Mouse (Mus musculus) mouse trophoblast stem cell (cell line): ENCODE measurements at regions not wholly inside any gene's neighbourhood (a gene's known extent, or its start where the extent isn't known, plus 50 kb on each side); places are given as distances from the start of the nearest gene placed in this dataset.

Experiments used
- in situ Hi-C, 2 experiments: fragments of 300-500 bp; cut with MseI, MboI; formaldehyde crosslinking; loops; 2 replicates in 1 of 2; 3 replicates in 1 of 2; pipeline ENCODE4 v1.15.1; 2025

DNA sequence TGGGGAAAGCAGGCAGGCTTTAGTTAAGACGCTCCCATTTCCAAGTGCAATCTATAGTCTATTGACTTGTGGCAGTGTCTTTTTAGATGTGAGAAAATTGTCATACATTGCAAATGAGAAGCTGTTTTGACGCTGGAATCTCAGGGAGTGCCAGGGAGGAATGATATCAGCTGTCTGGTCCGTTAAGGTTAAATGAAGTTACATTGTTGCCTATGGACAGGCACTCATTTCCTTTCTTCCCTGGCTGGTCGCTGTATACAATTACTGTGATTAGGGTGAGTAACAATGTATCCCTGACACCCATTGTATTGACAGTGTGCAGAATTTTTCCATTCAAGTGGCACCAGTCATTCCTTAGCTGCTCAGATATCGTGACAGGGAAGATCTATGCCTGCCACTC is 168.3 kb downstream of the Gpat3 start:
- in situ Hi-C loops = loop anchor here (25.0 kb wide), 2 partner anchors 648 to 673 kb away; partner anchors contain the start of gene Nkx6-1 (in 1 of the 2)

DNA sequence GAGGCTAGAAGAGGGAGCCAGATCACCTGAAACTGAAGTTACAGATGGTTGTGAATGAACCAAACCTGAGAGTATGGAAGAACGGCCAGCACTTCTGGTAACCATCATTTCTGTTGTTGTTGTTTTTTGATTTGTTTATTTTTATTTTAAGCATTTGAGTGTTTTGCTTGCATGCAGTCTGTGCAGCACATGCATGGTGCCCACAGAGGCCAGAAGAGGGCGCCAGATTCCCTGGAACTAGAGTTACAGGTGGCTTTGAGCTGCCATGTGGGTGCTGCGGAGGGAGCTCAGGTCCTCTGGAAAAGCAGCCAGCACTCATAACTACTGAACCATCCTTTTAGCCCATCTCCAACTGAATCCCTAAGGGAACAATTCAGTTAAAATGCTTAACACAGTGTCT is 159.7 kb downstream of the Gpat3 start:
- in situ Hi-C loops = loop anchor here (25.0 kb wide), 2 partner anchors 657 to 682 kb away; partner anchors contain the start of gene Nkx6-1 (in 1 of the 2)

DNA sequence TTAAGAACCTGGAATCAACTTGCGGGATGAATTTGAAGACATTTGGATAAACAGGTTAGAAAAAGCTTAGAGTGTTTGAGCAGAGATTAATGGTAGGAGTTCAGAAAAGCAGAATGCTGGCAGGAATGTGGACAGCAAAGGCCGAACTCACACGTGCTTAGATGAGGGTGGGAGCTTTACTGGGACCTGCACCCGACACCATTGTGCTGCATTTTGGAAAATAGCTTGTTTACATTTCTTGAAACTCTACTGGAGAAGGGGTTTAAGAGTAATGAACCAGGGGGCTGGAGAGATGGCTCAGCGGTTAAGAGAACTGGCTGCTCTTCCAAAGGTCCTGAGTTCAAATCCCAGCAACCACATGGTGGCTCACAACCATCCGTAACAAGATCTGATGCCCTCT is 154.9 kb downstream of the Gpat3 start:
- in situ Hi-C loops = loop anchor here (25.0 kb wide), 2 partner anchors 662 to 687 kb away; partner anchors contain the start of gene Nkx6-1 (in 1 of the 2)

DNA sequence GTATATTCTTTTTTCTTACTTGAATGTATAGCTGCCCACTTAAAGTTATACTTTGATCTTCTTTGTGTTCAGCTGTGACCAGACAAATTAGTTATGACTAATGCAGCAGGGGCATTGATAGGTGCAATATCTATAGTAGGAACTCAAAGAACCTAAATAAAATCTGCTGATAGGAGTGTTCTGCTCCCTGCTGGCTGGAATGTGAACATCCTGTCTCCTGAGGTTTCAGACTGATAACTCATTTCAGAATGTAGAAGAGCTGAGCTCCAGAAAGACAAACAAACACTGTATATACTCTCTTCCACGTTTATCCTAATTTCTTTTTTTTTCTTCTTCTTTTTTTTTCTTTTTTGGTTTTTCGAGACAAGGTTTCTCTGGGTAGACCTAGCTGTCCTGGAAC is 146.9 kb downstream of the Gpat3 start:
- in situ Hi-C loops = no loop called here

DNA sequence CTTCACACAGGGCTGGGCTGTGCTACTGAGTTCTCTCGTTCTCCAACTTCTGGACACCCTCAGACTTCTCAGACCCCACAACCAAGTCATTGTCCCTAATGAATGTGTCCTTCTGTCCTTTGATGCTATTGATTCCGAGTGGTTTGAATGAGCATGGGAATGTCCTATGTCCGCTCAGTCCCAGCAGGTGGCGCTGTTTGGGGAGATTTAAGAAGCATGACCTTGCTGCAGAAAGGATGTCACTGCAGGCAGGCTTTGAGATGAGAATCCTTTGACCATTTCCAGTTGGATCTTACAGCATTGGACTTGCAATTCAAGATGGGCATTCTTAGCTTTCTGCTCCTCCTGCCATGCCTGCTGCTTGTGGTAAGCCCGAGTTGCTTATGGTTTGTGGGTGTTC is 146.1 kb downstream of the Gpat3 start:
- in situ Hi-C loops = no loop called here

DNA sequence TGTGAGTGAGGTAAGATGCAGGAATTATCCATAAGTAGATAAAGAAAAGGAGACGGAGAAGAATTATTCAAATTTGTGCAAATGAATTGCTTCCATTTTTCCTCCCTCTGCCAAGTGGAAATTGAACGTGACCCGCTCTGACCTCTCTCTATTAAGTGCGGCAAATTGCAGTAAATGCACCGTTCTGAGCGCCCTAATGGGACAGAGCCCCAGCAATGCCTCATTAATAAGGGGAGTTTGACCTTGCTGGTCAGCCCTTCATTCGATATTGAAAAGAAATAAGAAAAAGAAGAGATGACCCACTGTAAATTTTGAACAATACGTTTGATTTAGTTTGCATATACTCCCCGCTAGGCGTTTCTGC is 137.0 kb downstream of the Gpat3 start:
- in situ Hi-C loops = no loop called here

DNA sequence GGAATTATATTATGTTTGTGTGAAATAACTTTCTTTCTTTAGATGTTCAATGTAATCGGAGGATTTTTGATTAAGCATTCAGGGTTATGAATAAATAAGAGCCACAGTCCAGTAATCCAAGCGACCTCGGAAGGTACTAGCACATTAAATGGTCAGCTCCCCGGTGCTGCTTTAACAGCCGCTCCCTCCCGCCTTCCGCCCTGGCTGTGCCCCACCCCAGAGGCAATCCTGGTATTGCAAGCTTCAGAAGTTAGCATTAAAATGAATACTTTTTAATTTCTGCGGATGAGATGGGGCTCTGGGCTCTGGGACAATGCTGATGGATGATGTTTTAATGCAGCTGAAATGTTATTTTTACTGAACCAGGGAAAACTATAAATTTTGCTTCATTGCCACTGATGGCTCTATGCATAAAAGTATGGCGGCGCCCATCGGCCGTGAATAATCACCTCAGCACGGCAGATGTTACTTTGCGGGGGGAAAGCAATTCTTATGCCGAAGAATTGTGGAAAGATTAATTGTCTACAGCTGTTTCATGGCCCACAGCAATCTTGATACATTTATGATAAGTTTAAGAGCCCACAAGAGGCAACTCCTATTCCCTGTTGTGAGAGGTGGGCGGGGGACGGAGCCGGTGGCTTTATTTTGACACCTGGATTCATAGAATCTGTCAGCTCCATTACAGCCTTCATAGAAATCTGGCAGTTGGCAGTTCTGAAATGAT is 136.5 kb downstream of the Gpat3 start:
- in situ Hi-C loops = no loop called here

DNA sequence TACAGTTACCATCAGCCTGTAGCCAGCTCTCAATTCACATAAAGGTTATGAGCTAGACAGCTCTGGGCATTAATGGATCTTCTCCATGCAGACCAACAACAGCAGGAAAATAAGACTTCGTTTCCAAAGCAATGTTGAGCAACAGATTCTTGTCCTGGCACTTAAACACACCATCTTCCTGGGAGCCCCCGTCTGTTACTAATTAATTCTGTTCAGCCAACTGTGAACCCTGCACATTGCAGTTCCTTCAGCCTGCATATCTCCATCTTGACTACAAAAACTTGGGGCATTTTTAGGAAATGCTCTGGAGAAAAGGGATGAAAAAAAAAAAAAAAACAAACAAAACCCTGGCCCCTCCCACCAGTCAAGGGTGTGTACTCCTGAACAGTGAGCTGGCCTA is 131.2 kb downstream of the Gpat3 start:
- in situ Hi-C loops = no loop called here

DNA sequence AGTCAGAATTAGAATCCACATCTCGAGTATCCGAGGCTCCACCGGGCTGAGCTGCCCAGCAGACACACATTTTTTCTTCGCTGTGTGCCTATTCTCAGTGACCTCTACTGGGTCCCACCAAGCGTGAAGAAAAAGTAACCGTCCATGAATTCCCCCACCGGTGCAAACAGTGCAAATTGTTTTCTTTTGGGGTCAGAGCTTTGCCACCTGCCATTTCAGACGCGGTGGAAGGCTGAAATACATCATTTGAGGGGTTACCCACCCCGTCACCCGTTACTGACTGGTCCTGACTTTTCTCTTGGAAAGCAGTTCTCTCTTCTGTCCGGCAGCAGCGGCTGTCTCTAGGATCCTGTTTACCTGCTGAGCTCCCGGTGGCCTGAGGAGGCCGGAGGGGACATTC is 105.7 kb downstream of the Gpat3 start:
- in situ Hi-C loops = no loop called here
